Mouse (Mus musculus) stomach, embryonic 16.5 days (tissue): ENCODE data around the gene Fam160b1. TPM values are rescaled to one million over a fixed set of nuclear protein-coding genes. Genes with fewer than 3 reads are reported as not detected.

Experiments
- ATAC-seq: fragments of 200-750 bp; cut with Nextera tagmentation; 2 replicates; pipeline ENCODE4 v1.8.0; 2017; ENCODE audit warnings: moderate number of reproducible peaks, moderate TSS enrichment; ENCODE audit not compliant: insufficient read depth, low FRiP score
- H3K27ac ChIP-seq: fragments of 300-500 bp; sonication (generic); 2 replicates; pipeline ENCODE4 v1.5.1; 2014; ENCODE audit warnings: low read length
- H3K27me3 ChIP-seq: fragments of 300-500 bp; sonication (generic); 2 replicates; pipeline ENCODE4 v1.6.1; 2014; ENCODE audit warnings: low read length, control low read depth, mixed read lengths; ENCODE audit not compliant: control insufficient read depth, insufficient read depth
- H3K36me3 ChIP-seq: fragments of 300-500 bp; sonication (generic); 2 replicates; pipeline ENCODE4 v1.6.1; 2014; ENCODE audit warnings: low read length; ENCODE audit not compliant: control insufficient read depth, insufficient read depth
- H3K4me1 ChIP-seq: fragments of 300-500 bp; sonication (generic); 2 replicates; pipeline ENCODE4 v1.6.1; 2014; ENCODE audit warnings: low read length, control low read depth, mixed read lengths; ENCODE audit not compliant: control insufficient read depth, insufficient read depth
- H3K4me2 ChIP-seq: fragments of 300-500 bp; sonication (generic); 2 replicates; pipeline ENCODE4 v1.6.1; 2014; ENCODE audit warnings: low read depth, low read length, mixed read lengths
- H3K4me3 ChIP-seq: fragments of 300-500 bp; sonication (generic); replicated peaks from 2 replicates; pipeline ENCODE4 v1.5.1; 2014; ENCODE audit warnings: mild to moderate bottlenecking, low read length
- H3K9ac ChIP-seq: fragments of 300-500 bp; sonication (generic); 2 replicates; pipeline ENCODE4 v1.6.1; 2014; ENCODE audit warnings: low read length
- H3K9me3 ChIP-seq: fragments of 300-500 bp; sonication (generic); replicated peaks from 2 replicates; pipeline ENCODE4 v1.6.1; 2016; ENCODE audit warnings: low read length, control low read depth; ENCODE audit not compliant: control insufficient read depth
- WGBS: fragments of 180-500 bp; shearing (Covaris S2); extraction: QIAGEN DNeasy Blood & Tissue Kit; methylation state at CpG from one replicate; pipeline ENCODE4 v1.1.7; 2014; 5-methylcytosine and 5-hydroxymethylcytosine counted together
- polyA plus RNA-seq: library from polyadenylated mRNA; unstranded; fragments of >200 nt; fragmentation: Nextera tagmentation; extraction: Ambion mirVana; gene quantifications from 2 replicates; pipeline ENCODE4 v1.2.1, GENCODE M21; 2015

The Fam160b1 gene
- polyA plus RNA-seq = 11.6 and 12.4 TPM in 2 replicates

GRCm38 (mm10) chr19:57360341-57361130 lies at the start of gene Fam160b1:
Gene Fam160b1, plus strand, starts transcription at chr19:57360680.
- peak within 1 kb of the TSS; percentile 97 for H3K27ac ChIP-seq
- peak within 1 kb of the TSS; percentile 99 for H3K9ac ChIP-seq
- no peaks in the 10 kb centered on the region for H3K36me3 ChIP-seq
- H3K4me1 ChIP-seq = peaks cover 45% of the 10 kb centered on the region
- H3K4me3 ChIP-seq = peak within 1 kb of the TSS; percentile 92
- ATAC-seq = peak; percentile 92
- H3K27me3 ChIP-seq = no peaks in the 10 kb centered on the region
- no peaks in the 10 kb centered on the region for H3K9me3 ChIP-seq
- H3K4me2 ChIP-seq = peak within 1 kb of the TSS; percentile 77
- WGBS = under 1% methylated on average over 63 of the region's 70 CpGs

- no peak overlapping the region for H3K9ac ChIP-seq
- H3K27me3 ChIP-seq = no peaks in the 10 kb centered on the region
- no peak for ATAC-seq
- no peaks in the 10 kb centered on the region for H3K9me3 ChIP-seq
- no peak overlapping the region for H3K27ac ChIP-seq
- no peak overlapping the region for H3K4me3 ChIP-seq
- H3K36me3 ChIP-seq = no peaks in the 10 kb centered on the region
- 67% methylated on average over 10 of the region's 10 CpGs for WGBS
- no peak overlapping the region for H3K4me2 ChIP-seq
- peaks cover 10% of the 10 kb centered on the region; the same call in 1 of the 2 replicates for H3K4me1 ChIP-seq
Observed at GRCm38 (mm10) chr19:57313226-57313625, 47.3 kb upstream of the Fam160b1 start.

- Histone ChIP-seq H3K27me3 (no peaks in the 10 kb centered on the region), H3K9ac (peak overlapping the region; percentile 73), H3K4me2 (peak overlapping the region; percentile 78), H3K9me3 (no peaks in the 10 kb centered on the region), H3K4me1 (peaks cover 10% of the 10 kb centered on the region; the same call in 1 of the 2 replicates), H3K27ac (no peak overlapping the region), H3K36me3 (no peaks in the 10 kb centered on the region), H3K4me3 (peak overlapping the region; percentile 58)
- WGBS = 67% methylated on average over 3 of the region's 3 CpGs
- no peak for ATAC-seq
Observed at GRCm38 (mm10) chr19:57313891-57314345, 46.6 kb upstream of the Fam160b1 start.

GRCm38 (mm10) chr19:57314346-57315012 lies 46.0 kb upstream of the Fam160b1 start, which contains the start of gene Ablim1:
Gene Ablim1, minus strand, starts transcription at chr19:57314919.
- under 1% methylated on average over 52 of the region's 52 CpGs for WGBS
- Histone ChIP-seq H3K9ac (peak within 1 kb of the TSS; percentile 73), H3K4me1 (peaks cover 10% of the 10 kb centered on the region; the same call in 1 of the 2 replicates), H3K4me3 (peak within 1 kb of the TSS; percentile 58), H3K27me3 (no peaks in the 10 kb centered on the region), H3K9me3 (no peaks in the 10 kb centered on the region), H3K27ac (peak within 1 kb of the TSS; percentile 44; the same call in 1 of the 2 replicates), H3K4me2 (peak within 1 kb of the TSS; percentile 78), H3K36me3 (no peaks in the 10 kb centered on the region)
- peak; percentile 84; the same call in 1 of the 2 replicates for ATAC-seq

GRCm38 (mm10) chr19:57315013-57315565 lies 45.4 kb upstream of the Fam160b1 start:
- H3K36me3 ChIP-seq = no peaks in the 10 kb centered on the region
- H3K27ac ChIP-seq = peak overlapping the region; percentile 44; the same call in 1 of the 2 replicates
- H3K4me3 ChIP-seq = peak overlapping the region; percentile 58
- WGBS = 42% methylated on average over 11 of the region's 11 CpGs
- peaks cover 10% of the 10 kb centered on the region; the same call in 1 of the 2 replicates for H3K4me1 ChIP-seq
- peak overlapping the region; percentile 78 for H3K4me2 ChIP-seq
- no peak for ATAC-seq
- H3K27me3 ChIP-seq = no peaks in the 10 kb centered on the region
- peak overlapping the region; percentile 73 for H3K9ac ChIP-seq
- no peaks in the 10 kb centered on the region for H3K9me3 ChIP-seq

- peaks cover 10% of the 10 kb centered on the region; the same call in 1 of the 2 replicates for H3K4me1 ChIP-seq
- H3K27ac ChIP-seq = no peak overlapping the region
- no peak for ATAC-seq
- H3K36me3 ChIP-seq = no peaks in the 10 kb centered on the region
- no peaks in the 10 kb centered on the region for H3K9me3 ChIP-seq
- no peak overlapping the region for H3K4me2 ChIP-seq
- no peaks in the 10 kb centered on the region for H3K27me3 ChIP-seq
- H3K4me3 ChIP-seq = no peak overlapping the region
- 80% methylated on average over 3 of the region's 3 CpGs for WGBS
- no peak overlapping the region for H3K9ac ChIP-seq
Observed at GRCm38 (mm10) chr19:57316597-57316996, 43.9 kb upstream of the Fam160b1 start.

- Histone ChIP-seq H3K9me3 (no peaks in the 10 kb centered on the region), H3K27ac (no peak overlapping the region), H3K4me1 (no peaks in the 10 kb centered on the region), H3K36me3 (no peaks in the 10 kb centered on the region), H3K9ac (no peak overlapping the region), H3K4me2 (no peak overlapping the region), H3K27me3 (no peaks in the 10 kb centered on the region), H3K4me3 (no peak overlapping the region)
- no peak for ATAC-seq
- WGBS = 71% methylated on average over 9 of the region's 9 CpGs
Observed at GRCm38 (mm10) chr19:57320656-57321382, 39.7 kb upstream of the Fam160b1 start.

- Histone ChIP-seq H3K4me2 (no peak overlapping the region), H3K4me1 (no peaks in the 10 kb centered on the region), H3K36me3 (no peaks in the 10 kb centered on the region), H3K4me3 (no peak overlapping the region), H3K27me3 (no peaks in the 10 kb centered on the region; the same call in 1 of the 2 replicates), H3K9ac (no peak overlapping the region), H3K27ac (no peak overlapping the region), H3K9me3 (no peaks in the 10 kb centered on the region)
- 72% methylated on average over 3 of the region's 3 CpGs for WGBS
- no peak for ATAC-seq
Observed at GRCm38 (mm10) chr19:57321839-57322238, 38.6 kb upstream of the Fam160b1 start.
